Comparison of ENCODE assay signal across 14 mouse cellular contexts in the genomic region with DNA sequence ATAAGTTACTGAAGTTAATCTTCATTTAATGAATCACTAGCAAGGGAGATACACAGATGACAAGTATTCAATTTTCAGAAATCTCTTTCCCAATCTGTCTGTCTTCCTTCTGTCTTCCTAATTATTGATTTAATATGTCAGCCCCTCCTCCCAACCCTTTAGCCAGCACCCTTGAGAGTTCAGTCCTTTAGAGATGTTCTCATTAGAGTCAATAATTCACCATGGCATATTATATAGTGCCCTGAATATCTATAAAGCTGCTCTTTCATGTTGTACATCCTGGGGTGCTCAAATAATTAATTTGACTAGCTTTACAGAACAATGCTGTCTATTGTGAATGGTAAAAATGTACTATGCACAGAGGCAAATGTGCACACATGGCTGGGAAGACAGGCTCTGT.
"Had no signal": no experiment of that assay in that cellular context is flagged by ENCODE, and none has a peak within 500 bp of the region (broad histone marks: within the 10 kb centered on the region; RNA-seq: fewer than 3 reads in every experiment).

No protein-coding gene starts in this region.

- H3K27ac ChIP-seq: hindbrain, postnatal 0 days; layer of hippocampus, adult 2 months; limb, embryonic 12.5 days; liver, embryonic 14.5 days had no signal

- H3K4me1 ChIP-seq: limb, embryonic 12.5 days had no signal

- H3K4me3 ChIP-seq: layer of hippocampus, adult 2 months; limb, embryonic 12.5 days; myocyte had no signal

- DNase-seq: kidney, adult 18-20 months; kidney, postnatal 10 days; kidney, postnatal 4 days; lung, adult 18-20 months; retina, postnatal 1 day; right cerebral cortex, postnatal 4 days; spleen, adult 18-20 months; thymus, adult 18-20 months; thymus, postnatal 25 days had no signal

- H3K9me3 ChIP-seq: limb, embryonic 12.5 days had no signal

- H3K27me3 ChIP-seq: limb, embryonic 12.5 days had no signal

- H3K36me3 ChIP-seq: limb, embryonic 12.5 days had no signal

- ATAC-seq: hindbrain, postnatal 0 days had no signal

- H3K9ac ChIP-seq: limb, embryonic 12.5 days; liver, embryonic 14.5 days had no signal

- H3K4me2 ChIP-seq: limb, embryonic 12.5 days had no signal
